ENCODE assay signal across 28 mouse cellular contexts in the genomic region with DNA sequence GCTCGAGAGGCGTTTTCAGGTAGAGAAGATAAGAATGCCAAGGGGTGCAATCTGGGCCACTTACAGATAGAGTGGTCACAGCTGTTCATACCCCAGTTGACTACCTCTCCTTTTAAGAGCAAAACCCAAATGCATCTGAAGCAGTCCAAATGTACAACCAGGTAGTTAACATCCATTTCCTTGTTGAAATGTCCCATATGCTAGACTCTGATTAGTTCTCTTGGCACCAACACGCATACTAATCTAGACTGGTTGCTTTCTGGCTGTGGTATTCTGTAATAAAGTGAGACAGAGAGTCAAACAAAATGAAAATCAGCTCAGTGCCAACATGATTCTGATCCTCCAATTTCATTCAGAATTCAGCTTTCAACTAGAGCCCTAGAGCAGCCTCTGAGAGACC.
"Had no signal": no experiment of that assay in that cellular context is flagged by ENCODE, and none has a peak within 500 bp of the region (broad histone marks: within the 10 kb centered on the region; RNA-seq: fewer than 3 reads in every experiment).

No protein-coding gene starts in this region.

- H3K27me3 ChIP-seq: heart, embryonic 13.5 days; heart, embryonic 15.5 days; intestine, embryonic 15.5 days; limb, embryonic 12.5 days; liver, embryonic 13.5 days; liver, embryonic 15.5 days had no signal

- DNase-seq: gastrocnemius, postnatal 14 days; gastrocnemius, postnatal 36 days; heart, adult 11 months; heart, adult 2 months; heart, postnatal 14 days; heart, postnatal 36 days; kidney, adult 18-20 months; kidney, adult 8-10 months; kidney, postnatal 10 days; kidney, postnatal 25 days; kidney, postnatal 4 days; liver; liver, embryonic 13.5 days; liver, postnatal 0 days; lung, adult 2 months had no signal

- H3K4me2 ChIP-seq: heart, embryonic 11.5 days; heart, embryonic 13.5 days; heart, embryonic 15.5 days; hindbrain, embryonic 14.5 days; intestine, embryonic 15.5 days; limb, embryonic 12.5 days; liver, embryonic 11.5 days; liver, embryonic 13.5 days; liver, embryonic 15.5 days had no signal

- H3K9me3 ChIP-seq: heart, embryonic 13.5 days; heart, embryonic 15.5 days; intestine, embryonic 15.5 days; limb, embryonic 10.5 days; limb, embryonic 12.5 days; liver, embryonic 13.5 days; liver, embryonic 15.5 days had no signal

- H3K9ac ChIP-seq: heart, embryonic 13.5 days; heart, embryonic 15.5 days; hindbrain, embryonic 14.5 days; intestine, embryonic 15.5 days; limb, embryonic 12.5 days; liver, embryonic 13.5 days; liver, embryonic 15.5 days; liver, postnatal 0 days had no signal

- H3K4me3 ChIP-seq: heart, adult 2 months; heart, embryonic 13.5 days; heart, embryonic 15.5 days; intestine, embryonic 15.5 days; left cerebral cortex, adult 2 months; limb, embryonic 10.5 days; limb, embryonic 12.5 days; liver, embryonic 13.5 days; liver, embryonic 15.5 days had no signal

- H3K36me3 ChIP-seq: heart, embryonic 13.5 days; heart, embryonic 15.5 days; intestine, embryonic 15.5 days; limb, embryonic 10.5 days; limb, embryonic 12.5 days; liver, embryonic 13.5 days; liver, embryonic 15.5 days had no signal

- ATAC-seq: hindbrain, embryonic 16.5 days; inflammation-experienced regulatory T-cells, adult 6 months; intestine, embryonic 15.5 days; intestine, postnatal 0 days; liver, postnatal 0 days had no signal

- H3K27ac ChIP-seq: heart, adult 2 months; heart, embryonic 13.5 days; heart, embryonic 15.5 days; hindbrain, embryonic 14.5 days; intestine, embryonic 15.5 days; left cerebral cortex, adult 2 months; limb, embryonic 10.5 days; limb, embryonic 12.5 days; liver, embryonic 13.5 days; liver, embryonic 15.5 days had no signal

- H3K4me1 ChIP-seq: heart, embryonic 13.5 days; heart, embryonic 15.5 days; intestine, embryonic 15.5 days; limb, embryonic 10.5 days; limb, embryonic 12.5 days; liver, embryonic 13.5 days; liver, embryonic 15.5 days had no signal
